Mouse (Mus musculus) heart, adult 2 months (tissue): ENCODE measurements at regions not wholly inside any gene's neighbourhood (a gene's known extent, or its start where the extent isn't known, plus 50 kb on each side); places are given as distances from the start of the nearest gene placed in this dataset.

ENCODE experiments used
- DNase-seq, 2 experiments: peaks; one replicate each; pipeline ENCODE4 v3.0.0; 2021
- H3K27ac ChIP-seq: fragments of 200-600 bp; 2 replicates; pipeline ENCODE4 v1.8.1; 2022
- H3K27me3 ChIP-seq: fragments of 200-500 bp; 2 replicates; pipeline ENCODE4 v1.6.1; 2012; ENCODE audit warnings: mild to moderate bottlenecking, low read length, inconsistent platforms, mixed read lengths; ENCODE audit not compliant: control insufficient read depth, insufficient read depth
- H3K36me3 ChIP-seq: fragments of 200-500 bp; 2 replicates; pipeline ENCODE4 v1.6.1; 2012; ENCODE audit warnings: low read length, inconsistent platforms; ENCODE audit not compliant: control insufficient read depth, insufficient read depth
- H3K4me1 ChIP-seq: fragments of 200-500 bp; 2 replicates; pipeline ENCODE4 v1.6.1; 2011; ENCODE audit warnings: low read length; ENCODE audit not compliant: control insufficient read depth, insufficient read depth
- H3K4me3 ChIP-seq: fragments of 200-600 bp; 2 replicates; pipeline ENCODE4 v1.8.1; 2022
- H3K79me2 ChIP-seq: fragments of 200-500 bp; replicated peaks from 2 replicates; pipeline ENCODE4 v1.6.1; 2012; ENCODE audit warnings: mild to moderate bottlenecking, inconsistent platforms, low read length, moderate library complexity, mixed read lengths; ENCODE audit not compliant: control insufficient read depth, insufficient read depth
- H3K9ac ChIP-seq: fragments of 200-500 bp; 2 replicates; pipeline ENCODE4 v1.6.1; 2012; ENCODE audit warnings: low read depth, mild to moderate bottlenecking, control low read depth, inconsistent platforms, low read length, mixed read lengths
- CTCF ChIP-seq: fragments of 200-600 bp; IDR thresholded peaks from 2 replicates; pipeline ENCODE4 v1.8.1; 2022; ENCODE audit warnings: antibody characterized with exemption, mild to moderate bottlenecking, moderate library complexity
- EP300 ChIP-seq: fragments of 200-500 bp; IDR thresholded peaks from 2 replicates; pipeline ENCODE4 v1.6.1; 2011; ENCODE audit warnings: low read depth, low read length, control low read depth; ENCODE audit not compliant: insufficient read depth
- POLR2A ChIP-seq: fragments of 200-500 bp; IDR thresholded peaks from 2 replicates; pipeline ENCODE4 v1.6.1; 2011; ENCODE audit warnings: mild to moderate bottlenecking, low read depth, low read length, control low read depth; ENCODE audit not compliant: insufficient read depth
- WGBS: fragments of 180-500 bp; shearing (Covaris S2); methylation state at CpG from one replicate; pipeline ENCODE4 v1.1.7; 2018; 5-methylcytosine and 5-hydroxymethylcytosine counted together
- intact Hi-C: fragments of 180-260 bp; cut with DNase I; formaldehyde crosslinking; loops from one replicate; pipeline ENCODE4 v1.15.1; 2025

GRCm38 (mm10) chr11:112370941-112371340, 411.1 kb upstream of the Sox9 start:
- WGBS, result 71% methylated on average over 4 of the region's 4 CpGs
- H3K27ac ChIP-seq, result no peak overlapping the region
- TF ChIP-seq CTCF (no peak), EP300 (no peak), POLR2A (no peak)
- intact Hi-C loops, result no loop called here
- H3K9ac ChIP-seq, result no peak overlapping the region
- no peak overlapping the region for H3K4me3 ChIP-seq
- DNase-seq, result no peak
- H3K36me3 ChIP-seq, result no peaks in the 10 kb centered on the region
- no peaks in the 10 kb centered on the region for H3K27me3 ChIP-seq
- no peaks in the 10 kb centered on the region for H3K4me1 ChIP-seq
- no peaks in the 10 kb centered on the region for H3K79me2 ChIP-seq

- Histone ChIP-seq H3K79me2 (no peaks in the 10 kb centered on the region), H3K4me3 (no peak overlapping the region), H3K27me3 (no peaks in the 10 kb centered on the region), H3K27ac (no peak overlapping the region), H3K9ac (no peak overlapping the region), H3K4me1 (no peaks in the 10 kb centered on the region), H3K36me3 (no peaks in the 10 kb centered on the region)
- WGBS, result 76% methylated on average over 3 of the region's 3 CpGs
- no peak for DNase-seq
- no peak for TF ChIP-seq EP300
- TF ChIP-seq CTCF, result no peak
- no peak for TF ChIP-seq POLR2A
- intact Hi-C loops, result no loop called here
These were observed 382.0 kb upstream of the Sox9 start for GRCm38 (mm10) chr11:112400069-112400468.

- WGBS, result 81% methylated on average over 8 of the region's 8 CpGs
- intact Hi-C loops, result no loop called here
- Histone ChIP-seq H3K4me1 (no peaks in the 10 kb centered on the region), H3K9ac (no peak overlapping the region), H3K4me3 (no peak overlapping the region), H3K79me2 (no peaks in the 10 kb centered on the region), H3K36me3 (no peaks in the 10 kb centered on the region), H3K27me3 (no peaks in the 10 kb centered on the region), H3K27ac (no peak overlapping the region)
- no peak for TF ChIP-seq CTCF
- no peak for TF ChIP-seq POLR2A
- TF ChIP-seq EP300, result no peak
- DNase-seq, result no peak
These were observed 374.3 kb upstream of the Sox9 start for GRCm38 (mm10) chr11:112407681-112408080.

DNA sequence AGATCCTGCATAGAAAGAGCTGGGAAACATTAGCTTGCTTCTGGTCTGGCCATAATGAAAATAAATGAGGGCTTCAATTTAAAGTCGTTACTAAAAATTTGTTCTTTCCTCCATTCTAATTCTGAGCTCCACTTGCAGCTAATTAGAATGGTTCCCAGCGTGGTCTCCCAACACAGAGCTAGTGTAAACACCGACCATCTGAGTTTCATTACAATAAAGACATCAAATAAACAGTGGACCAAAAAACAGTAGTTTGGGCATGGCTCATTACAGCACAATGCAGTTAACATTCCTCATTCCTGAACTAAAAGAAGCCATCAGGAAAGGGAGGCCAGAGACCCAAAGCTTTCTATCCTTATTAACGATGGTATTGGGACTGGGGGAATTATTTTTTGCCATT, 369.6 kb upstream of the Sox9 start:
- no peak overlapping the region for H3K9ac ChIP-seq
- H3K4me3 ChIP-seq, result no peak overlapping the region
- H3K36me3 ChIP-seq, result no peaks in the 10 kb centered on the region
- H3K27ac ChIP-seq, result no peak overlapping the region
- H3K27me3 ChIP-seq, result no peaks in the 10 kb centered on the region
- H3K79me2 ChIP-seq, result no peaks in the 10 kb centered on the region
- intact Hi-C loops, result no loop called here
- WGBS, result 58% methylated on average over 4 of the region's 4 CpGs
- no peak for DNase-seq
- TF ChIP-seq CTCF, result no peak
- no peak for TF ChIP-seq POLR2A
- no peak for TF ChIP-seq EP300
- H3K4me1 ChIP-seq, result no peaks in the 10 kb centered on the region

DNA sequence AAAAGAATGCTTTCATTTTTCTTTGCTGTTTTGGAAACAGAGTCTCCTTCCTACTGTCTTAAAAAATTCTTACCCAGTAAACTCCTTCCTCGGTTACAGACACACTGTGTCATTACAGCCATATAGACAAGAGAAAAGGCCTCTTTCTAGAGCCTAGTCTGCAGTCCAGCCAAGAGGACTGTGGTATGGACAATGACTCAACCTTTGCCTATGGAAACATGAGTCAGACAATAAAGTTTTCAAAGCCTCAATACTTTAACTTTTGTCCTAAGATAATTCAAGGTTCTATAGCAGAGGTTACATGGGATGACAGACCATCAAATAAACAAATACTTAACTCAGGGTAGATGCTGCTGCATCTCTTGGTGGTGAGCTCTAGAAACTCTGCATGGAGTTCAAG, 339.4 kb upstream of the Sox9 start:
- no peaks in the 10 kb centered on the region for H3K27me3 ChIP-seq
- TF ChIP-seq EP300 (no peak), POLR2A (no peak), CTCF (no peak)
- no peak overlapping the region for H3K27ac ChIP-seq
- 54% methylated on average over 1 of the region's 1 CpGs for WGBS
- intact Hi-C loops, result no loop called here
- no peaks in the 10 kb centered on the region for H3K4me1 ChIP-seq
- H3K79me2 ChIP-seq, result no peaks in the 10 kb centered on the region
- no peak overlapping the region for H3K9ac ChIP-seq
- H3K4me3 ChIP-seq, result no peak overlapping the region
- DNase-seq, result no peak
- no peaks in the 10 kb centered on the region for H3K36me3 ChIP-seq

- H3K36me3 ChIP-seq, result no peaks in the 10 kb centered on the region
- WGBS, result 75% methylated on average over 4 of the region's 4 CpGs
- H3K27me3 ChIP-seq, result no peaks in the 10 kb centered on the region
- H3K4me1 ChIP-seq, result no peaks in the 10 kb centered on the region
- TF ChIP-seq POLR2A, result no peak
- TF ChIP-seq EP300, result no peak
- TF ChIP-seq CTCF, result no peak
- no peak overlapping the region for H3K9ac ChIP-seq
- DNase-seq, result no peak
- no peak overlapping the region for H3K27ac ChIP-seq
- intact Hi-C loops, result no loop called here
- no peak overlapping the region for H3K4me3 ChIP-seq
- H3K79me2 ChIP-seq, result no peaks in the 10 kb centered on the region
These were observed 338.1 kb upstream of the Sox9 start for GRCm38 (mm10) chr11:112443890-112444289.
